Mouse (Mus musculus): ENCODE measurements around the gene Zbtb21. TPM values are rescaled to one million over a fixed set of nuclear protein-coding genes. Genes with fewer than 3 reads are reported as not detected.

Gene Zbtb21
- polyA plus RNA-seq, 1 experiment = 15.2 TPM

- TF ChIP-seq POLR2A (IDR thresholded peaks at IDR 0.05; ENCODE audit: borderline replicate concordance, extremely low read depth, low read depth, low read length) (no peak), CTCF (IDR thresholded peaks at IDR 0.05; ENCODE audit: insufficient read depth, low read length) (no peak)
- H3K4me1 ChIP-seq (ENCODE audit: control insufficient read depth, insufficient read depth, low read length) = no peaks in the 10 kb centered on the region; the same call in 1 of the 2 replicates
- no peak overlapping the region for H3K4me3 ChIP-seq (replicated peaks; ENCODE audit: extremely low read depth, low read depth, low read length)
- no peak for DNase-seq
These were observed 56.1 kb downstream of the Zbtb21 start for GRCm38 (mm10) chr16:97906337-97906736.

- 69% methylated on average over 2 of the region's 2 CpGs for WGBS
- Histone ChIP-seq H3K4me1 (ENCODE audit: control insufficient read depth, insufficient read depth, low read length) (no peaks in the 10 kb centered on the region; the same call in 1 of the 2 replicates), H3K4me3 (replicated peaks; ENCODE audit: extremely low read depth, low read depth, low read length) (no peak overlapping the region)
- DNase-seq = no peak
- TF ChIP-seq POLR2A (IDR thresholded peaks at IDR 0.05; ENCODE audit: borderline replicate concordance, extremely low read depth, low read depth, low read length) = no peak
These were observed 56.9 kb downstream of the Zbtb21 start for GRCm38 (mm10) chr16:97905449-97905991.

GRCm38 (mm10) chr16:97904035-97904434 is 58.4 kb downstream of the Zbtb21 start:
- no peak for TF ChIP-seq CTCF (IDR thresholded peaks at IDR 0.05; ENCODE audit: insufficient read depth, low read length)
- TF ChIP-seq POLR2A (IDR thresholded peaks at IDR 0.05; ENCODE audit: borderline replicate concordance, extremely low read depth, low read depth, low read length) = no peak
- 72% methylated on average over 3 of the region's 3 CpGs for WGBS
- Histone ChIP-seq H3K4me3 (replicated peaks; ENCODE audit: extremely low read depth, low read depth, low read length) (no peak overlapping the region), H3K4me1 (ENCODE audit: control insufficient read depth, insufficient read depth, low read length) (no peaks in the 10 kb centered on the region; the same call in 1 of the 2 replicates)
- DNase-seq = no peak

- peak; percentile 36 for DNase-seq
- TF ChIP-seq POLR2A (IDR thresholded peaks at IDR 0.05; ENCODE audit: borderline replicate concordance, extremely low read depth, low read depth, low read length) (no peak), CTCF (IDR thresholded peaks at IDR 0.05; ENCODE audit: insufficient read depth, low read length) (no peak)
- WGBS = 16% methylated on average over 5 of the region's 5 CpGs
- Histone ChIP-seq H3K4me1 (ENCODE audit: control insufficient read depth, insufficient read depth, low read length) (peaks cover 9% of the 10 kb centered on the region), H3K4me3 (replicated peaks; ENCODE audit: extremely low read depth, low read depth, low read length) (peak overlapping the region; percentile 9)
These were observed 64.9 kb downstream of the Zbtb21 start for GRCm38 (mm10) chr16:97897346-97898024.

Other genes with a start within 250 kb of the Zbtb21 start
- gene Ripk4, start 198.8 kb downstream of the Zbtb21 start, polyA plus RNA-seq (2012; rRNA removed) = 15.5 and 16.7 TPM in 2 replicates
- 7.5 and 11.0 TPM in 2 replicates for gene Prdm15, start 110.8 kb downstream of the Zbtb21 start, polyA plus RNA-seq (2012; rRNA removed)
- 32.7 and 47.3 TPM in 2 replicates for gene C2cd2, start within 50 bp of the Zbtb21 start, polyA plus RNA-seq (2012; rRNA removed)
- gene B230307C23Rik, start 34.7 kb upstream of the Zbtb21 start, polyA plus RNA-seq (2012; rRNA removed) = 3.1 and 4.9 TPM in 2 replicates
- 0.63 and 1.3 TPM in 2 replicates for gene A630089N07Rik, start 119.8 kb upstream of the Zbtb21 start, polyA plus RNA-seq (2012; rRNA removed)

Measured in lung, adult 2 months (tissue).